Mouse (Mus musculus): ENCODE measurements around the gene Scube1.

- peak; percentile 83 for TF ChIP-seq GATA1 (IDR thresholded peaks at IDR 0.05; ENCODE audit: low read length)
- peak; percentile 83 for TF ChIP-seq TAL1 (IDR thresholded peaks at IDR 0.05; ENCODE audit: low read length)
Observed at GRCm38 (mm10) chr15:83592260-83593188, 132.3 kb downstream of the Scube1 start.

All from erythroblast, embryonic 14.5 days (primary cell).